Mouse (Mus musculus): ENCODE results near the gene Ppp1r3f. TPM values are rescaled to one million over a fixed set of nuclear protein-coding genes. Genes with fewer than 3 reads are reported as not detected.

The Ppp1r3f gene
- total and polyA plus RNA-seq, 3 experiments: 2.2 to 3.0 (median 2.6) TPM

- WGBS: 98% methylated on average over 2 of the region's 2 CpGs
- no peak overlapping the region for H3K27ac ChIP-seq
- no peaks in the 10 kb centered on the region for H3K36me3 ChIP-seq (ENCODE audit: control insufficient read depth, insufficient read depth, low read length)
- TF ChIP-seq EP300 (IDR thresholded peaks at IDR 0.05; ENCODE audit: insufficient read depth, low read depth, low read length) (no peak), POLR2A (IDR thresholded peaks at IDR 0.05; ENCODE audit: insufficient read depth, low read depth, low read length) (no peak), CTCF (IDR thresholded peaks at IDR 0.05) (no peak)
- no peak for DNase-seq
- H3K27me3 ChIP-seq (ENCODE audit: control insufficient read depth, insufficient read depth, low read length): no peaks in the 10 kb centered on the region
- intact Hi-C loops (cut with DNase I): no loop called here
- no peak overlapping the region for H3K9ac ChIP-seq (ENCODE audit: low read depth, low read length)
- H3K79me2 ChIP-seq (replicated peaks; ENCODE audit: control insufficient read depth, insufficient read depth, low read length): no peaks in the 10 kb centered on the region
- no peak overlapping the region for H3K4me3 ChIP-seq
- no peaks in the 10 kb centered on the region for H3K4me1 ChIP-seq (ENCODE audit: control insufficient read depth, insufficient read depth, low read length)
These were observed 7.1 kb upstream of the Ppp1r3f start for GRCm38 (mm10) chrX:7581151-7581550.

- H3K4me1 ChIP-seq (ENCODE audit: control insufficient read depth, insufficient read depth, low read length): no peaks in the 10 kb centered on the region; the same call in none of the 2 replicates
- H3K27ac ChIP-seq: no peak overlapping the region
- TF ChIP-seq EP300 (IDR thresholded peaks at IDR 0.05; ENCODE audit: insufficient read depth, low read depth, low read length) (no peak), POLR2A (IDR thresholded peaks at IDR 0.05; ENCODE audit: insufficient read depth, low read depth, low read length) (no peak), CTCF (IDR thresholded peaks at IDR 0.05) (no peak)
- 25% methylated on average over 6 of the region's 6 CpGs for WGBS
- no peak overlapping the region; the same call in 1 of the 2 replicates for H3K4me3 ChIP-seq
- DNase-seq: no peak
- H3K27me3 ChIP-seq (ENCODE audit: control insufficient read depth, insufficient read depth, low read length): no peaks in the 10 kb centered on the region
- no peak overlapping the region for H3K9ac ChIP-seq (ENCODE audit: low read depth, low read length)
- H3K79me2 ChIP-seq (replicated peaks; ENCODE audit: control insufficient read depth, insufficient read depth, low read length): no peaks in the 10 kb centered on the region
- intact Hi-C loops (cut with DNase I): loop anchor here (5.0 kb wide), 1 partner anchor 67 kb away; no protein-coding TSS in a partner anchor
- H3K36me3 ChIP-seq (ENCODE audit: control insufficient read depth, insufficient read depth, low read length): no peaks in the 10 kb centered on the region
These were observed 775 bp upstream of the Ppp1r3f start for GRCm38 (mm10) chrX:7574885-7575231.

- peak within 1 kb of the TSS; percentile 77 for H3K27ac ChIP-seq
- H3K36me3 ChIP-seq (ENCODE audit: control insufficient read depth, insufficient read depth, low read length): no peaks in the 10 kb centered on the region
- TF ChIP-seq CTCF (IDR thresholded peaks at IDR 0.05): no peak
- TF ChIP-seq EP300 (IDR thresholded peaks at IDR 0.05; ENCODE audit: insufficient read depth, low read depth, low read length): no peak
- TF ChIP-seq POLR2A (IDR thresholded peaks at IDR 0.05; ENCODE audit: insufficient read depth, low read depth, low read length): no peak
- peak within 1 kb of the TSS; percentile 97 for H3K9ac ChIP-seq (ENCODE audit: low read depth, low read length)
- H3K27me3 ChIP-seq (ENCODE audit: control insufficient read depth, insufficient read depth, low read length): no peaks in the 10 kb centered on the region
- H3K4me3 ChIP-seq: peak within 1 kb of the TSS; percentile 62
- 30% methylated on average over 59 of the region's 72 CpGs for WGBS
- no peak for DNase-seq
- H3K4me1 ChIP-seq (ENCODE audit: control insufficient read depth, insufficient read depth, low read length): no peaks in the 10 kb centered on the region; the same call in none of the 2 replicates
- no peaks in the 10 kb centered on the region for H3K79me2 ChIP-seq (replicated peaks; ENCODE audit: control insufficient read depth, insufficient read depth, low read length)
- intact Hi-C loops (cut with DNase I): loop anchor here (5.0 kb wide), 1 partner anchor 69 kb away; no protein-coding TSS in a partner anchor
These were observed 652 bp downstream of the Ppp1r3f start, which contains the start of gene Foxp3 for GRCm38 (mm10) chrX:7573176-7574086. TSS of gene Foxp3 (plus strand) at chrX:7573644.

- H3K27ac ChIP-seq: no peak overlapping the region
- H3K9ac ChIP-seq (ENCODE audit: low read depth, low read length): no peak overlapping the region
- no peaks in the 10 kb centered on the region for H3K27me3 ChIP-seq (ENCODE audit: control insufficient read depth, insufficient read depth, low read length)
- intact Hi-C loops (cut with DNase I): loop anchor here (5.0 kb wide), 1 partner anchor 70 kb away; no protein-coding TSS in a partner anchor
- DNase-seq: no peak
- TF ChIP-seq EP300 (IDR thresholded peaks at IDR 0.05; ENCODE audit: insufficient read depth, low read depth, low read length): no peak
- no peak for TF ChIP-seq CTCF (IDR thresholded peaks at IDR 0.05)
- no peak for TF ChIP-seq POLR2A (IDR thresholded peaks at IDR 0.05; ENCODE audit: insufficient read depth, low read depth, low read length)
- 68% methylated on average over 10 of the region's 10 CpGs for WGBS
- H3K4me3 ChIP-seq: no peak overlapping the region
- no peaks in the 10 kb centered on the region for H3K79me2 ChIP-seq (replicated peaks; ENCODE audit: control insufficient read depth, insufficient read depth, low read length)
- no peaks in the 10 kb centered on the region for H3K36me3 ChIP-seq (ENCODE audit: control insufficient read depth, insufficient read depth, low read length)
- no peaks in the 10 kb centered on the region; the same call in none of the 2 replicates for H3K4me1 ChIP-seq (ENCODE audit: control insufficient read depth, insufficient read depth, low read length)
These were observed 1.6 kb downstream of the Ppp1r3f start for GRCm38 (mm10) chrX:7572466-7572865.

- H3K79me2 ChIP-seq (replicated peaks; ENCODE audit: control insufficient read depth, insufficient read depth, low read length): no peaks in the 10 kb centered on the region
- intact Hi-C loops (cut with DNase I): loop anchor here (5.0 kb wide), 1 partner anchor 71 kb away; no protein-coding TSS in a partner anchor
- TF ChIP-seq EP300 (IDR thresholded peaks at IDR 0.05; ENCODE audit: insufficient read depth, low read depth, low read length) (no peak), POLR2A (IDR thresholded peaks at IDR 0.05; ENCODE audit: insufficient read depth, low read depth, low read length) (no peak), CTCF (IDR thresholded peaks at IDR 0.05) (no peak)
- 78% methylated on average over 9 of the region's 9 CpGs for WGBS
- no peak overlapping the region for H3K27ac ChIP-seq
- H3K36me3 ChIP-seq (ENCODE audit: control insufficient read depth, insufficient read depth, low read length): no peaks in the 10 kb centered on the region
- H3K27me3 ChIP-seq (ENCODE audit: control insufficient read depth, insufficient read depth, low read length): no peaks in the 10 kb centered on the region
- no peak for DNase-seq
- H3K4me3 ChIP-seq: no peak overlapping the region
- no peak overlapping the region for H3K9ac ChIP-seq (ENCODE audit: low read depth, low read length)
- no peaks in the 10 kb centered on the region; the same call in none of the 2 replicates for H3K4me1 ChIP-seq (ENCODE audit: control insufficient read depth, insufficient read depth, low read length)
These were observed 2.4 kb downstream of the Ppp1r3f start for GRCm38 (mm10) chrX:7571565-7572136.
